Mouse (Mus musculus) Muller cell, postnatal 12 days (primary cell): ENCODE results near the gene Gas2l2.

Source experiments
- DNase-seq: peaks from one replicate; pipeline ENCODE4 v3.0.0-alpha.2; 2015; ENCODE audit errors: inconsistent ontology term

Gas2l2 gene

GRCm38 (mm10) chr11:83397626-83398025, 31.6 kb downstream of the Gas2l2 start:
- DNase-seq: no peak

DNA sequence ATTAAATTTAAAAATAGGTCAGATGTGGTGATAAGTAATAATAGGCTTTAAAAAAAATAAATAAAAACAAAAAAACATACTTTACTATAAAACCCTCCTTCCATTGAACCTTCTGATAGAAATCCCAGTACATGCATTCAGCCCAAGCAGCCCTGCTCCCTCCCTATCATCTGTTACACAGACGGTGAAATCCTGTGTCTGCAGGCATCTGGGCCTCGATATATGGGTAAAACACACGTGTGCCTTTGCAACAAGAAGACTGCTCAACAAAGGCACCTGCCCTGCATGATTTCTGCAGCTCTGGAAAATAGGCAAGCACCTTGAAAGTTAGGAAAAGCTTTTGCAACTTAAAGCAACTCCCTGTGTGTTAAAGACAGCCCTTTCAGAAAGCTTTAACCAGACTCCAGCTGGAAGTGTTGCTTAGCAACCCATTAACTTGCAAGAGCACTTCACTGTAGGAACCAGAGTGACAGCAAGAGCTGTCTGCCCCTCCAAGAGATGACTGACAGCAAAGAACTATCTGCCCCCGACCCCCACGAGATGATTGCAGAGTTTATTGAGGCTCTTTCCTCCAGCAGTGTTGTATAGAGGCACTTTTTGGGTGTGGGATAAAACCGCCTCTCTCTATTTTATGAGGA, 34.3 kb downstream of the Gas2l2 start:
- no peak for DNase-seq

GRCm38 (mm10) chr11:83393062-83393461, 36.2 kb downstream of the Gas2l2 start:
- DNase-seq: no peak

DNA sequence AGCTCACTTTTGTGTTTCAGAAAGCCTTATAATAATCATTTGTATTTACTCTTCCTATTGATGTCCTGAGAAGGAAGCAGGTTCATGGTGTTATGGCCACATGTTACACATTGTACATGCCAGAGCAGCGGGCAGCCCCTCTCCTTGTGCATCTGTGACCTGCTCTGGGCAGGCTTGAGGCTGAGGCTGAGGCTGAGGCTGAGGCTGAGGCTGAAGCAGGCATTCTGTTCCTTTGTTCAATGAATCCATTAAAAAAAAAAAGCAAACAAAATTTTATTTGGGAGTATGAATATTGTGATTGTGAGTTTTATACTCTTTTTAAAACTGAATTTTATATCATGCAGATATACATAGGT, 45.7 kb downstream of the Gas2l2 start:
- no peak for DNase-seq

DNA sequence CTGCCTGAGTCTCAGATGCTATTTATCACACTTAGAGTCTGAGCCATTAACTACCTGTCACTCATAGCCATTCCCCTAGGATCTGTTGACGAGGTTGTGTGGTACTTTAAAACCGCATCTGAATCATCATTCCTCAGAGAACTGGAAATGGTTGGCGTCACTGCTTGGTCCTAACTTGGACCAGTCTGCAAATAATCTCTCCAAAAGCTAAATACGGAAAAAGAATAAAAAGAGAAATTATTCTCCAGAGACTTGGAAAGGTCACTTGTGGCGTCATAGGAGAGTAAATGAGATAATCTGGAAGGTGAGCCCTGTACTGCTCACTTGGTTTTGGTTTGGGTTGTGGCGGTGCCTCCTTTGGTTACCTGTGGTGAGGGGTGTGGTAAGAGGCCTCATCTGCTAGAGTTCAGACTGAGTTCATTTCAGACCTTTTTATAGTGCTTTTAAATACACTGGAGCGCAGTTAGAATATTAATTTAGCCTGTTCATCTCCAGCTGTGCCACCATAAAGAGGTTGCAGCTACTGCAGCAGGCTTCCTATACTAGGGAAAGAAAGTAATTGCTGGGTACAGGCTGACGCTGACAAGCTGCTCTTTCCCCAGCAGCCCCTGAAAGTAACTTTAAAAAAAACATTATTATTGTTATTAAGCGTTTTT, 46.3 kb downstream of the Gas2l2 start:
- no peak for DNase-seq

DNA sequence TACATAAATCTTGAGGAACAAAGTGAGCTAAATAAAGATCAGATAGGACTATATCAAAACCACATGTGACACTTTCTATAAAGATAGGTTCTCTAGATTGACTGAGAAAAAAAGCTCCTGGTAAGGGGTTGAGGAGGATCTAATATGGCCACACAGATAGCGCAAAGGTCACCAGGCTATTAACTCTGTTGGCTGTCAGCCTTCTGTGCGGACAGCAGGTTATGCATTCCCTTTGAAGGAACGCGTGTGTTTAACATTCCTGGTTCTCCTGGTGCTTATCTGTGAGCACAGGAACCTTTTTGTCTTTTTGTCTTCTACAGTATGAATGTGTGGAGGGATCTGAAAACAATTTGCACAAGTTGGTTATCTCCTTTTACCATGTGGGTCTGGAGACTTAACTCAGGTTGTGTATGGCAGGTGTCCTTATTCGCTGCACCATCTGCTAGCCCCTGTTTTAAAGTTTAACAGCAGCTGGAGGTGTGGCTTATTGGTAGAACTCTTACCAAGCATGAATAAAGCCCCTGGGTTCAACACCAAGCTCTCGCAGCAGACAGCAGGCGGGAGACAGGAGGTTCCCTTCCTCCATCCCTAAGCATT, 49.4 kb downstream of the Gas2l2 start:
- DNase-seq: no peak
